Mouse (Mus musculus): ENCODE data around the gene Arhgap45. TPM values are rescaled to one million over a fixed set of nuclear protein-coding genes. Genes with fewer than 3 reads are reported as not detected.
A peak's percentile ranks its signal among the peaks of the same experiment; 100 is the strongest.

Arhgap45 gene
- polyA plus RNA-seq (2016; fragmentation: Nextera tagmentation; extraction: Ambion mirVana): 11.2 and 11.3 TPM in 2 replicates

DNA sequence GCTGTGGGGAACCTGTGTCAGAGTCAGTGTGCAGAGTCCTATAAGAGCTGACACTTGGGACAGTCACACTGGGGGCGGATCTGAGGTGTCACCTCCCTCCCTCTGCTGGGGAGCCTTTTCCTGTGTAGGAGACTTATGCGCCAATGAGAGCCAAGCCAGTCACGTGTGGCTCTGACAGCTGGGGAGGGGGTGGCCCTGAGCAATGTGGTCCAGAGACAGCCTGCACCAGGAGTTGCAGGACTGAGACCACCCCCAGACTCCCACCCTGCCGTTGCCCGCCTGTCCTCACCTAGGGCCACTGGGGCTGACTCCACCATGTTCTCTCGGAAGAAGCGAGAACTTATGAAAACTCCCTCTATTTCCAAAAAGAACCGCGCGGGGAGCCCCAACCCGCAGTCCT is at the start of gene Arhgap45:
Gene Arhgap45, plus strand, starts transcription at position 143 of the 400 bp plus-strand sequence.
- Histone ChIP-seq H3K27me3 (replicated peaks; ENCODE audit: low read depth, poor library complexity, severe bottlenecking) (peaks cover 86% of the 10 kb centered on the region), H3K4me1 (peaks cover 51% of the 10 kb centered on the region)
- 65% methylated on average over 11 of the region's 11 CpGs for WGBS

DNA sequence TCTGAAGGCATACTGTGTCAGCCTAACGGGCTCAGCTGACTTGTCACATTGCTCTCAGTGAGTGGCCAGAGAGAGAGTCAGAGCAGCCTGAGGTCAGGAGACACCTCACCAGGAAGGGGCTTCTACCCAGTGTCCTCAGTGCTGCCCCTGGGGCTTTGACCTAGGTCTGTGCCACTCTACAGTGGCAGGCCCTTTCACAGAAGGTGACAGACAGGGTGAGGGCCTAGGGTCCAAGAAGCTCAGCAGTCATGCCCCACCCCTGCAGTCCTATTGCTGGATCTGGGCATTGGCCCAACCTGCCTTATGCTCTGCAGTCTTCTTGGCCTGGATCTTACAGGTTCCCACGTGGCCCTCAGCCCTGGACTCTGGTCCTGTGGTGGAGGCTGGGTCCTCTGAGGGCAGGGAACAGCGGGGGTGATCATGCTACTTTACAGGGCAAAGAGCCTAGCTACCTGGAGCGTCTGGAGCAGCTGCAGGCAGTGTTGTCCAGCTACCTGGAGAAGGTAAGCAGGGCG is 49.5 kb upstream of the Arhgap45 start:
- no peak overlapping the region for H3K4me3 ChIP-seq
- peaks cover 69% of the 10 kb centered on the region for H3K36me3 ChIP-seq (replicated peaks)
- peaks cover 38% of the 10 kb centered on the region for H3K27me3 ChIP-seq (replicated peaks; ENCODE audit: low read depth, poor library complexity, severe bottlenecking)
- no peaks in the 10 kb centered on the region for H3K9me3 ChIP-seq
- no peak overlapping the region for H3K27ac ChIP-seq (replicated peaks)
- DNase-seq (ENCODE audit: low spot score): no peak
- WGBS: 91% methylated on average over 5 of the region's 5 CpGs
- peaks cover 15% of the 10 kb centered on the region for H3K4me1 ChIP-seq

More for the DNA sequence above, at the start of gene Arhgap45:
- no peak for DNase-seq (ENCODE audit: low spot score)
- Histone ChIP-seq H3K36me3 (replicated peaks) (0 out of 2 replicates have a peak, but pooled peaks cover under 1% of the 10 kb centered on the region), H3K27ac (replicated peaks) (no peak within 1 kb of the TSS), H3K9me3 (no peaks in the 10 kb centered on the region), H3K4me3 (peak within 1 kb of the TSS; percentile 13; the same call in 1 of the 2 replicates)

DNA sequence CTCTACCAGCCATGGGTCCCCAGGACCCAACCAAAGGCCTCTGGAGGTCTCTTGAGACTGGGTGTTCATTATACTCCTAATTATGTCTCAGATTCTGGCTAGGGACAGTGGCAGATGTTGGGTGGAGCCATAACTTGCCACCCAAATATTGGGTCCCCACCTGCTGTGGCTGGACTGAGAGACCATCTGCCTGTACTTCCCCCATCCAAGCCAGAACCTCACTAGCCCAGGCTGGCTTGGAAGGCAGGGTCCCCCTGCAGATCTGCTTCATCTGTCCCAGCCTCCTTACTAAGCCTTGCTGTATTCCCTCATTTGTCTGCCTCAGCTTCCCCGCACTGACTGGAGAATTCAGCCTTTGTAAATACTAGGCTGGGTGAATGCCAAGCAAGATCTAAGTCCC is 48.3 kb upstream of the Arhgap45 start:
- Histone ChIP-seq H3K9me3 (no peaks in the 10 kb centered on the region), H3K4me3 (no peak overlapping the region), H3K4me1 (peaks cover 15% of the 10 kb centered on the region), H3K27me3 (replicated peaks; ENCODE audit: low read depth, poor library complexity, severe bottlenecking) (peaks cover 50% of the 10 kb centered on the region), H3K27ac (replicated peaks) (no peak overlapping the region), H3K36me3 (replicated peaks) (peaks cover 57% of the 10 kb centered on the region)
- DNase-seq (ENCODE audit: low spot score): no peak
- WGBS: 94% methylated on average over 1 of the region's 1 CpGs

DNA sequence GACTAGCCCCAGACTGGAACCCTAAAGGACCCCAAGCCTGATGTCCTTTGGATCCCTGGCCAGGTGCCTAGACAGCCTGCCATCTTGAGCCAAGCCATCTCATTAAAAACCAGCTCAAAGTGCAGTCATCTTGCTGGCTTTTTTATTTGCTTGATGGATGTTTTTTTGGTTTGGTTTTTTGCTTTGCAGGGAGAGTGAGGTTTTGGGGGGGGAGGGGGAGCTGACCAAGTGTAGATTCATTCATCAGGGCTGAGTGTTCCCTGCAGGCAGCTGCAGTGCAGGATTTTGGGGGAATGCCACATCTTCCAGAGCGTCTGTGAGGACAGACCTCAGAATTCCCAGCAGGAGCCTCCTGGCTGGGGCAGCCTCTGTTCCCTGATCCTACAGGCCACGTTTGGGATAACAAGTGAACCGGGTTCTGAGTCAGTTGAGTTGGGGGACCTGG is 47.3 kb upstream of the Arhgap45 start:
- peaks cover 15% of the 10 kb centered on the region for H3K4me1 ChIP-seq
- no peak overlapping the region for H3K27ac ChIP-seq (replicated peaks)
- DNase-seq (ENCODE audit: low spot score): no peak
- H3K27me3 ChIP-seq (replicated peaks; ENCODE audit: low read depth, poor library complexity, severe bottlenecking): peaks cover 57% of the 10 kb centered on the region
- peaks cover 54% of the 10 kb centered on the region for H3K36me3 ChIP-seq (replicated peaks)
- H3K4me3 ChIP-seq: no peak overlapping the region
- no peaks in the 10 kb centered on the region for H3K9me3 ChIP-seq
- 13% methylated on average over 3 of the region's 3 CpGs for WGBS

DNA sequence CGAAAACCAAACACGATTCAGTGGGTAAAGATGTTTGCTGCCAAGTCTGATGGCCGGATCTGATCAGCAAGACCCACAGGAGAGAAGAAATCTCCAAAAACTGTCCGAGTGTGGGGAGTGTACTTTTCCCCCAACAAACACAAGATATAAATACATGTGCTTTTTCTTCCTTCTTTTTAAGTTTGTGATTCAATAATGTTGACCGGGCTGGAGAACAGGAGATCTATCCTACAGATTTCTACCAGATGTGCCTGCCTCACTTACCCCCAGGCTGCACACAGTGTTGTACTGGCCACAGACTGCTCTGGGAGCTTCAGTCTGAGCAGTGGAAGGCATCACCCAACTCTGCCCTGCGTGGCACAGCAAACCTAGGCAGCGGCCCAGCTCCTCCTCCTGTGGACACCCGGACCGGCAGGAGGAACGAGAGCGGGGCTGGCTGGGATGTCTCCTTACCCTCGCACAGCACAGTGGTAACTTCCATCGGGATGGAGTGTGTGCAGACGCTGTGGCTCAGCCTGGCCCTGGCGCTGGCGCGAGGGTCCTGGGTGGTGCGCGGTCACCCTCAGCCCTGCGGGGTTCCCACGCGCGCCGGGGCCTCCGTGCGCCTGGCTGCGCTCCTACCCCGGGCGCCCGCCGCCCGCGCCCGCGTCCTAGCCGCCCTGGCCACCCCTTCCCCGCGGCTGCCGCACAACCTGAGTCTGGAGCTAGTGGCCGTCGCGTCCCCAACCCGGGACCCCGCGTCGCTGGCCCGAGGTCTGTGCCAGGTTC is 45.9 kb upstream of the Arhgap45 start, which contains the start of gene Grin3b:
Gene Grin3b, plus strand, starts transcription at position 301 of the 768 bp plus-strand sequence.
- Histone ChIP-seq H3K27ac (replicated peaks) (peak within 1 kb of the TSS; percentile 79), H3K4me3 (peak within 1 kb of the TSS; percentile 65), H3K4me1 (peaks cover 15% of the 10 kb centered on the region), H3K27me3 (replicated peaks; ENCODE audit: low read depth, poor library complexity, severe bottlenecking) (peaks cover 57% of the 10 kb centered on the region), H3K9me3 (no peaks in the 10 kb centered on the region), H3K36me3 (replicated peaks) (peaks cover 54% of the 10 kb centered on the region)
- peak; percentile 58 for DNase-seq (ENCODE audit: low spot score)
- WGBS: 7% methylated on average over 47 of the region's 47 CpGs

DNA sequence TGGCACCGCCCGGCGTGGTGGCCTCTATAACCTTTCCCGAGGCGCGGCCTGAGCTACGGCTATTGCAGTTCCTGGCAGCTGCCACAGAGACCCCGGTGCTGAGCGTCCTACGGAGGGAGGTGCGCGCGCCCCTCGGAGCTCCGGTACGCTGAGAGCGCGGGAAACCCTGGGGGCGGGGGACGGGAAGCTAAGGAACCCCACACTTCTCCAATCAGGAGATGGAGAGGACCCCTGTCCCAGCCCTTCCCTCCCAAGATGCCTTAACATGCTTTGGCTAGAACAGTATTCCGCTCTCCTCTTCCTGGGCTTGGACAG is 45.3 kb upstream of the Arhgap45 start:
- peaks cover 54% of the 10 kb centered on the region for H3K36me3 ChIP-seq (replicated peaks)
- H3K27me3 ChIP-seq (replicated peaks; ENCODE audit: low read depth, poor library complexity, severe bottlenecking): peaks cover 57% of the 10 kb centered on the region
- peak overlapping the region; percentile 79 for H3K27ac ChIP-seq (replicated peaks)
- peak overlapping the region; percentile 65 for H3K4me3 ChIP-seq
- peak; percentile 74 for DNase-seq (ENCODE audit: low spot score)
- H3K9me3 ChIP-seq: no peaks in the 10 kb centered on the region
- H3K4me1 ChIP-seq: peaks cover 15% of the 10 kb centered on the region
- 5% methylated on average over 21 of the region's 21 CpGs for WGBS

DNA sequence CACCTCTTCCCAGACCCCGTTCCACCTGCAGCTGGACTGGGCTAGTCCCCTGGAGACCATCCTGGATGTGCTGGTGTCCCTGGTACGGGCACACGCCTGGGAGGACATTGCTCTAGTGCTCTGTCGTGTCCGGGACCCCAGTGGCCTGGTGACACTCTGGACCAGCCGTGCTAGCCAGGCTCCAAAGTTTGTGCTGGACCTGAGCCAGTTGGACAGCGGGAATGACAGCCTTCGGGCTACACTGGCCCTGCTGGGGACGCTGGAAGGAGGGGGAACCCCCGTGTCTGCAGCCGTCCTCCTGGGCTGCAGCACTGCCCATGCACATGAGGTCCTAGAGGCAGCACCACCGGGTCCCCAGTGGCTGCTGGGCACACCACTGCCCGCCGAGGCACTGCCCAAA is 43.6 kb upstream of the Arhgap45 start:
- Histone ChIP-seq H3K27ac (replicated peaks) (no peak overlapping the region), H3K9me3 (no peaks in the 10 kb centered on the region; the same call in 1 of the 2 replicates), H3K4me3 (no peak overlapping the region), H3K27me3 (replicated peaks; ENCODE audit: low read depth, poor library complexity, severe bottlenecking) (peaks cover 69% of the 10 kb centered on the region), H3K4me1 (peaks cover 15% of the 10 kb centered on the region), H3K36me3 (replicated peaks) (peaks cover 54% of the 10 kb centered on the region)
- no peak for DNase-seq (ENCODE audit: low spot score)
- WGBS: 70% methylated on average over 14 of the region's 14 CpGs

DNA sequence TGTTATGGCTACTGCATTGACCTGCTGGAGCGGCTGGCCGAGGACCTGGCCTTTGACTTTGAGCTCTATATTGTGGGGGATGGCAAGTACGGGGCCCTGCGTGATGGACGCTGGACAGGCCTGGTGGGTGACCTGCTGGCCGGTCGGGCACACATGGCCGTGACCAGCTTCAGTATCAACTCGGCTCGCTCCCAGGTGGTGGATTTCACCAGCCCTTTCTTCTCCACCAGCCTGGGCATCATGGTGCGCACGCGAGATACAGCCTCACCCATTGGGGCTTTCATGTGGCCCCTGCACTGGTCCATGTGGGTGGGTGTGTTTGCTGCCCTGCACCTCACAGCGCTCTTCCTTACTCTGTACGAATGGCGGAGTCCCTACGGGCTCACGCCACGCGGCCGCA is 42.4 kb upstream of the Arhgap45 start:
- Histone ChIP-seq H3K36me3 (replicated peaks) (peaks cover 56% of the 10 kb centered on the region), H3K27me3 (replicated peaks; ENCODE audit: low read depth, poor library complexity, severe bottlenecking) (peaks cover 60% of the 10 kb centered on the region), H3K4me3 (no peak overlapping the region)

DNA sequence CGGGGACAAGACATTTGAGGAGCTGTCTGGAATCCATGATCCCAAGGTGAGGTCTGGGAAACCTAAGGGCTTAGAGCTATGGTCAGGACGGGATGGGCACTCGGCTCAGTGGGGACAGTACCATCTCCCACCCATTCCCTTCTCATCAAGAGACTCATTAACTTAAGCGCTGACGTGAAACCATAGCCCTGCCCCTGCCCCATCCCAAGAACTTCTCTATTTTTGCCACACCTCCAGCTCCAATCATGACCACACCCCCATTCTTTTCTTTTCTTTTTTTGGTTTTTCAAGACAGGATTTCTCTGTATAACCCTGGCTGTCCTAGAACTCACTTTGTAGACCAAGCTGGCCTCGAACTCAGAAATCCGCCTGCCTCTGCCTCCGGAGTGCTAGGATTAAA is 41.8 kb upstream of the Arhgap45 start:
- Histone ChIP-seq H3K27ac (replicated peaks) (no peak overlapping the region), H3K4me3 (0 out of 2 replicates have a peak overlapping the region, but pooled peaks have one; percentile 3), H3K27me3 (replicated peaks; ENCODE audit: low read depth, poor library complexity, severe bottlenecking) (peaks cover 54% of the 10 kb centered on the region), H3K36me3 (replicated peaks) (peaks cover 62% of the 10 kb centered on the region), H3K4me1 (peaks cover 16% of the 10 kb centered on the region), H3K9me3 (no peaks in the 10 kb centered on the region; the same call in 1 of the 2 replicates)
- 89% methylated on average over 8 of the region's 8 CpGs for WGBS
- no peak for DNase-seq (ENCODE audit: low spot score)

More for the DNA sequence above, 42.4 kb upstream of the Arhgap45 start:
- Histone ChIP-seq H3K27ac (replicated peaks) (no peak overlapping the region), H3K9me3 (no peaks in the 10 kb centered on the region; the same call in 1 of the 2 replicates), H3K4me1 (peaks cover 15% of the 10 kb centered on the region)
- DNase-seq (ENCODE audit: low spot score): no peak
- 89% methylated on average over 21 of the region's 21 CpGs for WGBS

DNA sequence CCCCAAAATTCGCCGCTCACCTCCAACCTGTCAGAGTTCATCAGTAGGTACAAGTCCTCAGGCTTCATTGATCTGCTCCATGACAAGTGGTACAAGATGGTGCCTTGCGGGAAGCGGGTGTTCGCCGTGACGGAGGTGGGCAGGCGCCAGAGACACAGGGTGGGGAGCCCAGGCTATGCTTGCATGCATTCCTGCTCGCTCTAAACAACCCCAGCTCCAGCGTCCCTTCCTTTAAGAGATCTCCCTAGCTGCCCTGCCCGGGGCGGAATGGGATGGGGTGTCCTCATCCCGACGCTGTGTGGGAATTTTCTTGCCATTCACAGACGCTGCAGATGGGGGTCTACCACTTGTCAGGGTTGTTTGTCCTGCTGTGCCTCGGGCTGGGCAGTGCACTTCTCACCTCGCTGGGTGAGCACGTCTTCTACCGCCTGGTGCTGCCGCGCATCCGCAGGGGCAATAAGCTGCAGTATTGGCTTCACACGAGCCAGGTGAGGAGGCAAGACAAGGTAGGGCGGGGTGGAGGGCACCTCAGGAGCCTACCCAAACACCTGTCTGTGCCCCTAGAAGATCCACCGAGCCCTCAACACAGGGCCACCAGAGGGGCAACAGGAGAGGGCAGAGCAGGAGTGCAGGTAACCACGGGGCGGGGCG is 40.3 kb upstream of the Arhgap45 start:
- Histone ChIP-seq H3K36me3 (replicated peaks) (peaks cover 75% of the 10 kb centered on the region), H3K27ac (replicated peaks) (no peak overlapping the region), H3K9me3 (no peaks in the 10 kb centered on the region; the same call in 1 of the 2 replicates), H3K4me3 (0 out of 2 replicates have a peak overlapping the region, but pooled peaks have one; percentile 3), H3K27me3 (replicated peaks; ENCODE audit: low read depth, poor library complexity, severe bottlenecking) (peaks cover 39% of the 10 kb centered on the region), H3K4me1 (peaks cover 11% of the 10 kb centered on the region)
- no peak for DNase-seq (ENCODE audit: low spot score)
- WGBS: 85% methylated on average over 28 of the region's 28 CpGs

DNA sequence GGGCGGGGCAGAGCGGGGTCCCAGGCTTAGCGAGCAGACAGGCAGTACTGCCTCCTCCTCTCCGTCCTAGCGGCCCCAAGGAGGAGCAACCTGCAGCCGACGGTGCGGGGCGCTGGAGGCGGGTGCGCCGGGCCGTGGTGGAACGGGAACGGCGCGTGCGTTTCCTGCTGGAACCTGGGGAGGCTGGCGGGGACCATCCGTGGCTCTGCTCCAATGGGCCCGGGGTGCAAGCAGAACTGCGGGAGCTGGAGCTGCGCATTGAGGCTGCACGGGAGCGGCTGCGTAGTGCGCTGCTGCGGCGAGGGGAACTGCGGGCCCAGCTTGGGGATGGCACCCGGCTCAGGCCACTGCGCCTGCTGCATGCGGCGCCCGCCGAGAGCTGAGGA is 39.7 kb upstream of the Arhgap45 start:
- WGBS: 75% methylated on average over 36 of the region's 36 CpGs
- H3K4me3 ChIP-seq: 0 out of 2 replicates have a peak overlapping the region, but pooled peaks have one; percentile 0

DNA sequence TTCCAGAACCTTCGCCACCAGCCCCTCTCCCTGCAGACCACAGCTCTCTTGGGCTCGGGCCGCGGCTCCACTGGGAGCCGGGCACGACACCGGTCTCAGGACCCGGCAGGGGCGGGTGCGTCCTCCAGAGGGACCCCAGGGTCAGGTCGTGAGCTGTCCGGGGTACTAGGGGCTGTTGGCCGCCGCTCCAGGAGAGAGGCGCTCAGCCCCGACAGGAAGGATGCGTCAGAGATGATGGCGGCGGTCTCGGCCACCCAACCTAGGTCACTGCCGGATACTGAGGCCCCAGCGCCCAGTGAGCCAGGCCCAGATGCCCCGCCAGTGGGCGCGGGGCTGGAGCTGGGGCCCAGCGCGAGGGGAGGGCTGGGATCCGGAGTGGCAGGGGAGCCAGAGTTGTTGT is 39.1 kb upstream of the Arhgap45 start:
- Histone ChIP-seq H3K4me3 (peak overlapping the region; percentile 11; the same call in 1 of the 2 replicates), H3K27me3 (replicated peaks; ENCODE audit: low read depth, poor library complexity, severe bottlenecking) (peaks cover 27% of the 10 kb centered on the region)

More for the DNA sequence above, 39.7 kb upstream of the Arhgap45 start:
- H3K9me3 ChIP-seq: no peaks in the 10 kb centered on the region; the same call in 1 of the 2 replicates
- H3K27ac ChIP-seq (replicated peaks): no peak overlapping the region
- peaks cover 12% of the 10 kb centered on the region; the same call in 1 of the 2 replicates for H3K4me1 ChIP-seq
- H3K36me3 ChIP-seq (replicated peaks): peaks cover 80% of the 10 kb centered on the region
- H3K27me3 ChIP-seq (replicated peaks; ENCODE audit: low read depth, poor library complexity, severe bottlenecking): peaks cover 34% of the 10 kb centered on the region
- DNase-seq (ENCODE audit: low spot score): no peak

More for the DNA sequence above, 39.1 kb upstream of the Arhgap45 start:
- Histone ChIP-seq H3K9me3 (no peaks in the 10 kb centered on the region; the same call in 1 of the 2 replicates), H3K4me1 (peaks cover 15% of the 10 kb centered on the region), H3K27ac (replicated peaks) (no peak overlapping the region), H3K36me3 (replicated peaks) (peaks cover 82% of the 10 kb centered on the region)
- 84% methylated on average over 28 of the region's 28 CpGs for WGBS
- DNase-seq (ENCODE audit: low spot score): no peak

Measured in embryonic facial prominence, embryonic 10.5 days (tissue).